ENCODE assay signal across 9 mouse cellular contexts in the genomic region with DNA sequence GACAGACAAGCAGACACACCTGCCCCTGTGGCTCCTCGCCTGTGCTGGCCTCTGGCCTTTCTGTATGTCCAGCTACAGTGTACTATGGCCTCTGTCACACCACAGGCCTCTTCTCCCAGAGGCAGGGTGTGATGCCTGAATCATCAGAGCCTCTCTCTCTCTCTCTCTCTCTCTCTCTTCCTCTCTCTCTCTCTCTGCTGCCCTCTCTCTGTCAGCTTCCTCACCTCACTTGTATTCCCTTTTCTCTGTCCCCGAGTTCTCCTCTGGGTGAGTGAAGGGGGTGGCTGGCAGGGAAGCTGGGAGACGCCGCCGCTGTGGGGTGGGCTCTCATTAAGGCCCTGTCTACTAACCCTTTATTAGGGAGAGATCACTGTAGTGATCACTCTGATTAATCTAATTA. TPM values are rescaled to one million over a fixed set of nuclear protein-coding genes. Genes with fewer than 3 reads are reported as not detected.
DNase-seq lines count a peak whose midpoint lies in the region; ATAC-seq lines count a peak whose summit lies in the region.
"Had no signal": no experiment of that assay in that cellular context is flagged by ENCODE, and none has a peak within 500 bp of the region (broad histone marks: within the 10 kb centered on the region; RNA-seq: fewer than 3 reads in every experiment).

No protein-coding gene starts in this region.

- H3K9me3 ChIP-seq in kidney, embryonic 16.5 days (ENCODE audit: low read length) = no peaks in the 10 kb centered on the region
- no peaks in the 10 kb centered on the region for H3K9me3 ChIP-seq in forebrain, embryonic 16.5 days (ENCODE audit: control insufficient read depth, low read length)
- no peaks in the 10 kb centered on the region for H3K9me3 ChIP-seq in neural tube, embryonic 12.5 days
- H3K9me3 ChIP-seq in kidney, embryonic 14.5 days (ENCODE audit: control insufficient read depth, low read length) = no peaks in the 10 kb centered on the region

- no peak overlapping the region for H3K4me3 ChIP-seq in kidney, embryonic 16.5 days (ENCODE audit: low read length)
- H3K4me3 ChIP-seq in forebrain, embryonic 16.5 days (replicated peaks; ENCODE audit: low read length) = peak overlapping the region; percentile 67
- no peak overlapping the region for H3K4me3 ChIP-seq in neural tube, embryonic 12.5 days
- H3K4me3 ChIP-seq in kidney, embryonic 14.5 days (ENCODE audit: low read length) = no peak overlapping the region

- no peaks in the 10 kb centered on the region for H3K27me3 ChIP-seq in kidney, embryonic 16.5 days (ENCODE audit: insufficient read depth, low read length)
- H3K27me3 ChIP-seq in forebrain, embryonic 16.5 days (replicated peaks; ENCODE audit: control insufficient read depth, insufficient read depth, low read length) = no peaks in the 10 kb centered on the region
- H3K27me3 ChIP-seq in neural tube, embryonic 12.5 days (replicated peaks) = no peaks in the 10 kb centered on the region
- H3K27me3 ChIP-seq in kidney, embryonic 14.5 days (ENCODE audit: control insufficient read depth, insufficient read depth, low read length) = no peaks in the 10 kb centered on the region

- peaks cover 18% of the 10 kb centered on the region for H3K4me1 ChIP-seq in kidney, embryonic 16.5 days (ENCODE audit: insufficient read depth, low read length)
- H3K4me1 ChIP-seq in forebrain, embryonic 16.5 days (replicated peaks; ENCODE audit: control insufficient read depth, insufficient read depth, low read length) = peaks cover 62% of the 10 kb centered on the region
- H3K4me1 ChIP-seq in neural tube, embryonic 12.5 days = peaks cover 60% of the 10 kb centered on the region
- H3K4me1 ChIP-seq in kidney, embryonic 14.5 days (ENCODE audit: control insufficient read depth, insufficient read depth, low read length) = peaks cover 13% of the 10 kb centered on the region; the same call in 1 of the 2 replicates

- no peak overlapping the region for H3K4me2 ChIP-seq in kidney, embryonic 16.5 days (replicated peaks; ENCODE audit: low read depth, low read length)
- peak overlapping the region; percentile 84 for H3K4me2 ChIP-seq in forebrain, embryonic 16.5 days (ENCODE audit: low read length)
- H3K4me2 ChIP-seq in neural tube, embryonic 12.5 days (replicated peaks) = peak overlapping the region; percentile 92
- no peak overlapping the region for H3K4me2 ChIP-seq in kidney, embryonic 14.5 days (replicated peaks; ENCODE audit: low read depth, low read length)

- no peak for DNase-seq in kidney, postnatal 4 days
- peak; percentile 71 for DNase-seq in NIH3T3 (ENCODE audit: low read depth)
- no peak for DNase-seq in layer of hippocampus, adult 9-10 months (ENCODE audit: low spot score)
- DNase-seq in T-cell, adult 2 months (ENCODE audit: low spot score) = no peak
- DNase-seq: adrenal gland, postnatal 25 days had no signal

- H3K27ac ChIP-seq in kidney, embryonic 16.5 days (ENCODE audit: low read length) = no peak overlapping the region
- H3K27ac ChIP-seq in forebrain, embryonic 16.5 days (ENCODE audit: low read length) = peak overlapping the region; percentile 90
- no peak overlapping the region for H3K27ac ChIP-seq in neural tube, embryonic 12.5 days
- H3K27ac ChIP-seq in kidney, embryonic 14.5 days (ENCODE audit: low read depth, low read length) = no peak overlapping the region

- ATAC-seq in kidney, embryonic 16.5 days (ENCODE audit: low FRiP score, low TSS enrichment) = no peak
- ATAC-seq in forebrain, embryonic 16.5 days = no peak
- no peak for ATAC-seq in neural tube, embryonic 12.5 days (ENCODE audit: low FRiP score, low read depth)
- no peak for ATAC-seq in kidney, embryonic 14.5 days (ENCODE audit: low FRiP score, low TSS enrichment)

- 0 out of 2 replicates have a peak overlapping the region, but pooled peaks have one; percentile 26 for H3K9ac ChIP-seq in kidney, embryonic 16.5 days (replicated peaks; ENCODE audit: low read length)
- H3K9ac ChIP-seq in forebrain, embryonic 16.5 days (replicated peaks; ENCODE audit: low read depth, low read length) = peak overlapping the region; percentile 79
- H3K9ac ChIP-seq in neural tube, embryonic 12.5 days = peak overlapping the region; percentile 78; the same call in 1 of the 2 replicates
- no peak overlapping the region for H3K9ac ChIP-seq in kidney, embryonic 14.5 days (ENCODE audit: low read depth, low read length)

- peaks cover 18% of the 10 kb centered on the region; the same call in 1 of the 2 replicates for H3K36me3 ChIP-seq in kidney, embryonic 16.5 days (ENCODE audit: insufficient read depth, low read length)
- no peaks in the 10 kb centered on the region; the same call in 1 of the 2 replicates for H3K36me3 ChIP-seq in forebrain, embryonic 16.5 days (ENCODE audit: control insufficient read depth, insufficient read depth)
- H3K36me3 ChIP-seq in neural tube, embryonic 12.5 days = peaks cover 30% of the 10 kb centered on the region
- H3K36me3 ChIP-seq in kidney, embryonic 14.5 days (ENCODE audit: control insufficient read depth, insufficient read depth, low read length) = peaks cover 13% of the 10 kb centered on the region

- 52% methylated on average over 5 of the region's 5 CpGs for WGBS in kidney, embryonic 16.5 days
- WGBS in forebrain, embryonic 16.5 days = 14% methylated on average over 5 of the region's 5 CpGs
- 37% methylated on average over 5 of the region's 5 CpGs for WGBS in neural tube, embryonic 12.5 days
- 53% methylated on average over 5 of the region's 5 CpGs for WGBS in kidney, embryonic 14.5 days

RNA-seq across cellular contexts. Expression of a gene that starts 2.9 kb away (rescaled TPM):
- 2.1 and 2.2 TPM in 2 replicates for polyA plus RNA-seq in kidney, embryonic 16.5 days (2015; fragmentation: Nextera tagmentation; extraction: Ambion mirVana)
- 52.3 and 59.8 TPM in 2 replicates for polyA plus RNA-seq in forebrain, embryonic 16.5 days (2015; fragmentation: Nextera tagmentation; extraction: Ambion mirVana)
- polyA plus RNA-seq in neural tube, embryonic 12.5 days (2016; fragmentation: Nextera tagmentation; extraction: Ambion mirVana) = 16.4 and 21.8 TPM in 2 replicates
- 0.56 and 1.1 TPM in 2 replicates for polyA plus RNA-seq in kidney, embryonic 14.5 days (2014; fragmentation: Nextera tagmentation; extraction: Ambion mirVana)

RNA-seq across cellular contexts. Expression of a gene that starts 7.0 kb away (rescaled TPM):
- 126 and 129 TPM in 2 replicates for polyA plus RNA-seq in kidney, embryonic 16.5 days (2015; fragmentation: Nextera tagmentation; extraction: Ambion mirVana)
- 69.1 and 72.2 TPM in 2 replicates for polyA plus RNA-seq in forebrain, embryonic 16.5 days (2015; fragmentation: Nextera tagmentation; extraction: Ambion mirVana)
- polyA plus RNA-seq in neural tube, embryonic 12.5 days (2016; fragmentation: Nextera tagmentation; extraction: Ambion mirVana) = 68.4 and 68.7 TPM in 2 replicates
- polyA plus RNA-seq in kidney, embryonic 14.5 days (2014; fragmentation: Nextera tagmentation; extraction: Ambion mirVana) = 104 and 121 TPM in 2 replicates

RNA-seq across cellular contexts. Expression of a gene that starts 40.1 kb away (rescaled TPM):
- 26.0 and 32.1 TPM in 2 replicates for polyA plus RNA-seq in kidney, embryonic 16.5 days (2015; fragmentation: Nextera tagmentation; extraction: Ambion mirVana)
- 28.7 and 34.4 TPM in 2 replicates for polyA plus RNA-seq in forebrain, embryonic 16.5 days (2015; fragmentation: Nextera tagmentation; extraction: Ambion mirVana)
- 61.5 TPM in 2 replicates for polyA plus RNA-seq in neural tube, embryonic 12.5 days (2016; fragmentation: Nextera tagmentation; extraction: Ambion mirVana)
- polyA plus RNA-seq in kidney, embryonic 14.5 days (2014; fragmentation: Nextera tagmentation; extraction: Ambion mirVana) = 41.6 and 54.8 TPM in 2 replicates

RNA-seq across cellular contexts. Expression of a gene that starts 48.9 kb away (rescaled TPM):
- polyA plus RNA-seq in kidney, embryonic 16.5 days (2015; fragmentation: Nextera tagmentation; extraction: Ambion mirVana) = 11.0 and 11.2 TPM in 2 replicates
- polyA plus RNA-seq in forebrain, embryonic 16.5 days (2015; fragmentation: Nextera tagmentation; extraction: Ambion mirVana) = 10.2 and 11.9 TPM in 2 replicates
- polyA plus RNA-seq in neural tube, embryonic 12.5 days (2016; fragmentation: Nextera tagmentation; extraction: Ambion mirVana) = 11.3 and 15.4 TPM in 2 replicates
- 11.8 and 16.4 TPM in 2 replicates for polyA plus RNA-seq in kidney, embryonic 14.5 days (2014; fragmentation: Nextera tagmentation; extraction: Ambion mirVana)

RNA-seq across cellular contexts. Expression of a gene that starts 49.1 kb away (rescaled TPM):
- polyA plus RNA-seq in kidney, embryonic 16.5 days (2015; fragmentation: Nextera tagmentation; extraction: Ambion mirVana) = 24.8 and 31.8 TPM in 2 replicates
- polyA plus RNA-seq in forebrain, embryonic 16.5 days (2015; fragmentation: Nextera tagmentation; extraction: Ambion mirVana) = 11.1 and 11.2 TPM in 2 replicates
- 12.2 and 16.6 TPM in 2 replicates for polyA plus RNA-seq in neural tube, embryonic 12.5 days (2016; fragmentation: Nextera tagmentation; extraction: Ambion mirVana)
- 21.8 and 27.4 TPM in 2 replicates for polyA plus RNA-seq in kidney, embryonic 14.5 days (2014; fragmentation: Nextera tagmentation; extraction: Ambion mirVana)

Comparison
In these comparisons a context has a peak if more than half of its experiments do, and no peak if none do; other contexts are left out.
1. H3K4me2 ChIP-seq: peak in forebrain, embryonic 16.5 days (single experiment) and neural tube, embryonic 12.5 days (single experiment); none in kidney, embryonic 16.5 days (single experiment) and kidney, embryonic 14.5 days (single experiment).